Mouse (Mus musculus): Measurements from ENCODE around the gene Snx29.

- TF ChIP-seq CTCF (IDR thresholded peaks at IDR 0.05) (no peak), EP300 (IDR thresholded peaks at IDR 0.05) (no peak)
Observed at GRCm38 (mm10) chr16:11460210-11460609, 137.5 kb downstream of the Snx29 start.
